Mouse (Mus musculus) frontal cortex, postnatal 36 days (tissue): ENCODE measurements around the gene P3h3.
"Not testable (repeated sequence)": the region's sequence is repeated elsewhere in the genome, so short reads cannot be mapped to it uniquely, and the experiment has no call there.

ENCODE experiments used
- DNase-seq, 2 experiments: peaks; one replicate each; pipeline ENCODE4 v3.0.0; 2022; ENCODE audit warnings: low spot score in 2 of 2

P3h3 gene

DNA sequence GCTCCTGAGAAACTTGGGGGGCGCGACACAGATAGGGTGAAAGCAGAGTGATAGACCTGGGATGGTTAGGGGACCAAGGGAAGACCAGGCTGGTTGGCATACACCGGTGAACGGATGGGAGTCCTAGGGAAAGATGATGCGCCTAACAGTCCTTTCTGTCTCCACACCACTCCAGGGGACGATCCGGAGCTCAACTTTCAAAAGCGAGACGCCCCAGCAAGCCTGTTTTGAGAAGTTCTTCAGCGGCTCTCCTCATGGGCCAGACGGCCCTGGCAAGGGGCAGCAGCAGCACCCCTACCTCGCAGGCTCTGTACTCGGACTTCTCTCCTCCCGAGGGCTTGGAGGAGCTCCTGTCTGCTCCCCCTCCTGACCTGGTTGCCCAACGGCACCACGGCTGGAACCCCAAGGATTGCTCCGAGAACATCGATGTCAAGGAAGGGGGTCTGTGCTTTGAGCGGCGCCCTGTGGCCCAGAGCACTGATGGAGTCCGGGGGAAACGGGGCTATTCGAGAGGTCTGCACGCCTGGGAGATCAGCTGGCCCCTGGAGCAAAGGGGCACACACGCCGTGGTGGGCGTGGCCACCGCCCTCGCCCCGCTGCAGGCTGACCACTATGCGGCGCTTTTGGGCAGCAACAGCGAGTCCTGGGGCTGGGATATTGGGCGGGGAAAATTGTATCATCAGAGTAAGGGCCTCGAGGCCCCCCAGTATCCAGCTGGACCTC lies 48.3 kb downstream of the P3h3 start:
- DNase-seq, result peak in 1 of 2 experiments; percentile 71

- DNase-seq, result no peak
Measured at GRCm38 (mm10) chr6:124808358-124809012, 49.1 kb downstream of the P3h3 start, which contains the start of gene Spsb2. Gene Spsb2 (plus strand): TSS chr6:124808661.

GRCm38 (mm10) chr6:124807986-124808357 lies 49.6 kb downstream of the P3h3 start:
- DNase-seq, result no peak

GRCm38 (mm10) chr6:124807366-124807765 lies 50.2 kb downstream of the P3h3 start:
- no peak for DNase-seq

GRCm38 (mm10) chr6:124806446-124807140 lies 51.0 kb downstream of the P3h3 start:
- no peak for DNase-seq

DNA sequence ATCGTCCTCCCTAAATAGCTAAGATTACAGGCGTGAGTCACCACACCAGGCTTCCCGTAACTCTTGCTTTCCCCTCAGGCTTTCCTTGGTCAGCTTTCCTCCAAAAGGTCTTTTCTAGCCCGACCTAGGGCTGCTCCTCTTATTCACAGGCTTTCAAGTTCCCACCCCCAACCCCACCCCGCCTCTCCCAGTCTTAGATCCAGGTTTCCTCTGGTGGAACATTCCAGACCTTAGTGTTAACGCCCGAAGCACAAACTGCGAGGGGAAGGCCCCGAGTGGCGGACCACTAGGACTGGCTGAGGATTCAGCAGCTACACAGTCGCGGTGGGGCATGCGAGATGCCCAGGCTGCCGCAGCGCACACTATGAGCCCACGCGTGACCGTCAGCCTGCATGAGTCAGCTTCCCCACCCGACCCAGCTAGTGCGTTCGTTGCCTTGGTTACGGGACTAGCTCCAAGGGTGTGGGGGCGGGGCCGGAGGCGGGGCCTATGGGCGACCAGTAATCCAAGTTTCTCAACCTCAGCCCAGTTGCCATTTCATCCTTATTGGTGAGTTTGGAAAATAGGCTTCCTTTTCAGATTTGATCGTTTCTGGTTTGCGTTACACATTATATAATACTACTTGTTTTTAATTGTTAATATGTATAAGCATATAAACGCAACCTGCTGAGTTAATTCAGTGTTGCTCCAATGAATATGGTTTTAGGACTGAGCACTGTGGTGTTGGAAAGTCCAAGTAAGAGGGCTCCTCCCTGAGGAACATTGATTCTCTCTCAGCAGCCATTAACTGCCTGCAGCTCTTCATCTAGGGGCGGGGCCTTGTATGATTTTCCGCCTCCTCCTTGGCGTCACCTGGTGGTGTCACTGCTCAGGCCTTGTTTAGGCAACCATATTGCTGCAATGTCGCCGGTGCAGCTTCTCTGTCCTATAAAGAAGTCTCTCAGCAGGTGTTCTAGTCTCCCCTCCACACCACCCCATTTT lies 51.9 kb downstream of the P3h3 start:
- peak; percentile 94 to 97 for DNase-seq

DNA sequence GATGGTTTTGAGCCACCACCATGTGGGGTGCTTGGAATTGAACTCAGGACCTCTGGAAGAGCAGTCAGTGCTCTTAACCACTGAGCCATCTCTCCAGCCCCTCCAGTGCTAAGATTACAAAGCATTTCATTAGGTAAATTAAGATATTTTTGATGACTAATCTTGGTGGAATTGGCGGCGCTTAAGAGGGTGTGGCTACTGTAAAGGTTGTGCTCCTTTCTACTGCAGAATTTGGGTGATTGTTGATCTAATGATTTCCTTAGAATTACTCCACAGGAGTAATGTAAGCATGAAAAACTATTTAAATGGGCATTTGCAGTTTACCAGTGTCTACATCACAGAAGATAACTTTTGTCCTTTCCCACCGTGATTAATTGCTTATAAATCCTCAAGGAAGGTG lies 53.2 kb downstream of the P3h3 start:
- DNase-seq, result no peak

- DNase-seq, result not testable (repeated sequence)
Measured at GRCm38 (mm10) chr6:124803691-124804090, 53.9 kb downstream of the P3h3 start.

DNA sequence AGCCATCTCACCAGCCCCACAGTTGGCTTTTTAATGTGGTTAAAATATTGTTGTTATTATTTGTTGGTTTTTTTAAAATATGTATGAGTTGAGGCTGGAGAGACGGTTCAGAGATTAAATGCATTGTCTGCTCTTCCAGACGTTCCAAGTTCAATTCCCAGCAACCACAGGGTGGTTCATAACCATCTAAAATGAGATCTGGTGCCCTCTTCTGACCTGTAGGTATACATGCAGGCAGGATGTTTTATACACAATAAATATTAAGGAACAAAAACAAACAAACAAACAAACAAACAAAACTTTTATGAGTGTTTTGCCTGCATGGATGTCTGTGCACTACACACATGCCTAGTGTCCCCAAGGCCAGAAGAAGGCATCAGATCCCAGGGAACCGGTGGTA lies 54.5 kb downstream of the P3h3 start:
- DNase-seq, result no peak

DNA sequence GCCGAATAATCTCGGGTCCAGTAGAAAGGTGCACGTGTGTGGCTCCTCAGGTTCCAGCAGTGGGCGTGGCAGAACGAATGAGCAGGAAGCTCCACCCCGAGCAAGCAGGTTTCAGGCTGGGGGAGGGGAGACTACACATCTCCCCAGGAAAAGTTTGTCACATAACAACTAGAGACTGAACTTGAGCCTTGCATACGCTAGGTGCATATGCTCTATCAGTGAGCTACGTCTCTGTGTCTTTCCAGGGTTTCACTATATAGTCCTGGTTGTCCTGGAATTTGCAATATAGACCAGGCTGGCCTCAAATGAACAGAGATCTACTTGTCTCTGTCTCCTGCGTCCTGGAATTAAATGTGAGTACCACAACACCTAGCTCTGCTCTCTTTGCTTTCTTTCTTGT lies 55.2 kb downstream of the P3h3 start:
- not testable (repeated sequence) for DNase-seq

DNA sequence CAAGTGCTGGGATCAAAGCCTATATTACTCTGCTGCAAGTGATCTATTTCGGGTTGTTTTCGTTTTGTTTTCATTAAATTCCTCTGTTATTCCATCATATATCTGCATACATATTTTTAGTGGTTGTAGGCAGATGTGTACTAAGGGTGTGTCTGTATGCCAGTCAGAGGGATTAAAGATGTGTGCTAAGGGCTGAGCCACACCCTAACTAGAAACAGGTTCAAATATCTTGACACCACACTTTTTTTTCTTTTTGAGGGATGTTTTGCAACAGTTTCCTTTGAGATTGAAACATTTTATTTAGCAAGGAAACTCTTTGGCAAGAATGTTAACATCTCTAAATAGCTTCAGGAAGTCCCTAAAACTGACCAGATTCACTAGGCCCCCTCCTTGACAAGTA lies 61.4 kb downstream of the P3h3 start:
- no peak for DNase-seq

DNA sequence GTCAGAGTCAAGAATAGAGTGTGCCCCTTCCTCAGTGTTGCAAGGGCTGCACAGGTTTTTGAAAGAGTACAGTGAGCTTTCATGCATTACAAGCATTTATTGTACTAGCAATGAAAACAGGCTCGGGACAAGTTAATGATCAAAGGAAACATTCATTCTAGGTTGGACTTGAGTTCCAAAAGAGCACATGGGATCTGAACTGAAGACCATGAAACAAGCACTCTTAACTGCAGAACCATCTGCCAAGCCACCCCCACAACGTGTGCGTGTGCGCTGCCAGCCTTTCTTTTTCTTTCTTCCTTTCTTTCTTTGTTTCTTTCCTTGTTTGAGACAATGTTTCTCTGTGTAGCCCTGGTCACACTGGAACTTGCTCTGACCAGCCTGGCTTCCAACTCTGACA lies 61.8 kb downstream of the P3h3 start:
- DNase-seq, result no peak

DNA sequence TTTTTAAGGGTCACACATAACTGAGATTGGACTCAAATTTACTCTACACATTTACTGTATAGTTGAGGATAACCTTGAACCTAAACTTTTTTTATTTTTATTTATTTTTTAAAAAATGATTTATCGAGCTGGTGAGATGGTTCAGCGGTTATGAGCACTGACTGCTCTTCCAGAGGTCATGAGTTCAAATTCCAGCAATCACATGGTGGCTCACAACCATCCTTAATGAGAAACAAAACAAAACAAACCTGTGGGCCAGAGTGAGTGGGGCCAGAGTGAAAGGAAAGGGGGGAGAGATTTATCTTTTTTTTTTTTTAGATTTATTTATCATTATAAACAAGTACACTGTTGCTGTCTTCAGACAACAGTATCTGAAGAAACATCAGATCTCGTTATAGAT lies 65.6 kb downstream of the P3h3 start:
- no peak for DNase-seq
